Mouse (Mus musculus) myocyte (in vitro differentiated cells): ENCODE data around the gene Nr1h4.

Experiments used
- CEBPB ChIP-seq: IDR thresholded peaks from 2 replicates; pipeline ENCODE4 v1.6.1; 2011; ENCODE audit warnings: mild to moderate bottlenecking, moderate library complexity; ENCODE audit not compliant: poor library complexity, insufficient read depth, severe bottlenecking
- POLR2A ChIP-seq: IDR thresholded peaks from one replicate; pipeline ENCODE4 v1.6.1; 2011; ENCODE audit warnings: low read depth, mild to moderate bottlenecking, control low read depth, moderate library complexity; ENCODE audit not compliant: insufficient read length
- POLR2AphosphoS2 ChIP-seq: IDR thresholded peaks from one replicate; pipeline ENCODE4 v1.6.1; 2011; ENCODE audit warnings: low read depth, control low read depth; ENCODE audit not compliant: insufficient read length

- TF ChIP-seq POLR2A (no peak), CEBPB (no peak), POLR2AphosphoS2 (no peak)
These were observed 97.5 kb downstream of the Nr1h4 start for GRCm38 (mm10) chr10:89435920-89436319.
